Mouse (Mus musculus): ENCODE data around the gene Dab2ip.
A peak's percentile ranks its signal among the peaks of the same experiment; 100 is the strongest.

Dab2ip gene

DNA sequence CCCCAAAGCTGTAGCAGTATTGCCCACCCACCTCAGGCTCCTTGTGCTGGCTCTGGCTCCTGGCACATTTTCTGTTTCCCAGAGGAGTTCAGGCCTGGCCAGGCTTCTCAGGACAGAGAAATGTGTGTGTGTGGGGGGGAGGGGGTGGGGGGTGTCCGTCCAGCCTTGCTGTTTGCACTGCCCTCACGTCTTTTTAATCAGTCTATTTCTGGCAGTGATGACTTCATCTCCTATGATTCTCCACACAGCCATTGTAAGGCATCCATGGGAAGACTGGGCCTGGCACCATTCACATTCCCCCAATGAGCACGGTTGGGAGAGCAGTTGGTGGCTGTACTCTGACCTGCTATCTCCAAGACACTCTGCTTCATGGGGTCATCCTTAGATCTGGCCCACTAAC is 125.9 kb downstream of the Dab2ip start:
- TF ChIP-seq GATA4 (IDR thresholded peaks at IDR 0.05; ENCODE audit: insufficient replicate concordance, low read length) = no peak

DNA sequence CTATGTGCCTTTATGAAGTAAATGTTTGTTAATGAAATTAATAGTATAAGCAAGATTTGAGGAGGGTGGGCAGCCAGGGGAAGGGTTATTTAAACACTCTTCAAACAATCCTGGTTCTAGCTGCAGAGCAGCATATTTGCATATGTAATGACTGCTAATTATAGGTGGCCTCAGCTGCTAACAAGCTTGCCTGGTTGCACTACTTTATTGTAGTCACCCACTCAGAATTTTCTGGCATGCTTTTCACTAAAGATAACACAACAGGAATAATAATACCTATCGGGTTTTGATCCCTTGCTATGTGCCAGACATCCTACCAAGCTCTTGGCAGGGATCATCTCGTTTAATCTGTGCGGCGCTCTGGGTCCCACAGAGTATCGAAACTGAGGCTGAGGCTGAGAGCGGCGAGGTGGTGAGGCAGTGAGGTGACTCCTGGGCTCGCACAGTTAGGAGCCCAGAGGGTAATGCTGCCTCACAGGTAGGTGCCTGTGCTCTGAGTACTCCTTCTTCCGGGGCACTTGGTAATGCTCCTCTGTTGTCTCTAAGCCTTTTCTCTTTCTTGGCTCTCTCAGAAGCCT is 126.8 kb downstream of the Dab2ip start:
- TF ChIP-seq GATA4 (IDR thresholded peaks at IDR 0.05; ENCODE audit: insufficient replicate concordance, low read length) = no peak

DNA sequence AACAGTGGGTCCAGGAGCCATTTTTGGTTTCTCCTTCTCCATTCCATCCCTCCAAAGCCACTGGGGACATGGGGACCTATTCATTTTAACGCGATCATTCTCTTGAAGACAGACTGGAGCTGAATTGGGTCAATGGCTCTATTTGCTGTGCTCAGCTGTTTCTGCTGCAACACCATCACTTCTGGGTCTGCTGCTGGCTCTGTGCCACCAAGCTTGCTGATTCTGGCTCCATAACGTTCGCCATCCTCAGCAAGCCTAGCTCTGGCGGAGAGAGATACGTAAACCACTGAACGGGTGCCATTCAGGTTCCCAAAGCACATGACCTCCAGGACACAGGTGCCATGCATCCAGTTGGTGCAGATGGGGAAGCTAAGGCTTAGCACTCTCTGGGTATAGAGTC is 128.0 kb downstream of the Dab2ip start:
- no peak for TF ChIP-seq GATA4 (IDR thresholded peaks at IDR 0.05; ENCODE audit: insufficient replicate concordance, low read length)

DNA sequence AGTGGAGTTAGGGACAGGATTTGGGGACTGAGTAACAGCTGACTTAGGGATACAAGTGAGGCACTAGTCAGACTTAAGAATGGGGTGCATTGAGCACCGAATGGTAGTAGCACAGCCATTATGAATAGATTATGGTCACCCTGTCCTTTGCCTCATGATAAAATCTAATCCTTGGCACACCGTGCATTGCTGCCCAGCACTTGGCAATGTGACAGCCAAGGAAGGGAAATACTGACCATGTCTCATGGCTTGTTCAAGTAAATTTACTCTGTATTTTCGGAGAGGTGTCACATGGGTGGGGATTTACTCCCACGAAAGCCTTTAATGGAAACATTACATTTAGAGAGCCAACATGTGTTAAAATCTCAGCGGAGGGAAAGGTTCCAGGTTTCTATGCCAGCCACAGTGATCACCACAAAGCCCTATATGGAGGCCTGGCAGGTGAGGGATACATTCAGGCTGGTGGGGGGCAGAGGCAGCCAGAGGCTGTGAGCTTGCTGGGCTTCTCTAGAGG is 129.5 kb downstream of the Dab2ip start:
- no peak for TF ChIP-seq GATA4 (IDR thresholded peaks at IDR 0.05; ENCODE audit: insufficient replicate concordance, low read length)

DNA sequence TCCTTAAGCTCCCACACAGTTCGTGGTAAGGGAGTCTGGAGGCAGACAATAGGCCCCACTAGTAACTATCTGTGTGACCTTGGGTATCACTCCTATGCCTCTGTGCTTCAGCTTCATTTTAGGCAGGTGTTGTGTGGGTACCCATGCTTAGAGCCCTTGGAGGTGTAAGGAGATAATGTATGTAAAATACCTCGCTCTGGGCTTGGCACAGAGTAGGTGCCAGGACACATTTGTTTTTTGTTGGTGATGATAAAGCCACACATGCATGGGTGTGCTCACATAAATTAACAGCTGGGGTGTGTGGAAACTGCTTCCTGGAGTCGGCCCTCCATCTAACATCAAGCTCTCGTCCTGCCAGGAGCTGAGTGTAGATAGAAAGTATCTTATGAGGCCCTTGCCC is 130.1 kb downstream of the Dab2ip start:
- TF ChIP-seq GATA4 (IDR thresholded peaks at IDR 0.05; ENCODE audit: insufficient replicate concordance, low read length) = no peak

DNA sequence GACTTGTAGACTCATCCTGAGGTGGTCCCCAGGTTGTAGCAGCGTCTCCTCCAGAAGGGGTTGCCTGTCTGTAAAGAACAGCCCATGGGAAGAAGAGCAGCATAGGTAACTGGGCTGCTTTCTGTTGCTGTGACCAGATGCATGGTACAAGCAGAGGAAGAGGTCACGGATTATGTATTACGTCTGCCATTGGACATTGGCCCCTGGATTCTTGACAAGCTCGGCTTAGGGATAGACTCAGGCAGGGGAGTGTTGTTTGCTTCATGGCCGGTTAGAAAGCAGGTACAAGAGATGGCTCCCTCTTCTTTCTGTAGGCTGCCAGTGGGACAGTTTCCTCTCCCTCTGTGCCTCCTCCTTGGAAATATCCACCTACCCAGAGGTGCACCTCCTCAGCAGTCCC is 130.5 kb downstream of the Dab2ip start:
- no peak for TF ChIP-seq GATA4 (IDR thresholded peaks at IDR 0.05; ENCODE audit: insufficient replicate concordance, low read length)

DNA sequence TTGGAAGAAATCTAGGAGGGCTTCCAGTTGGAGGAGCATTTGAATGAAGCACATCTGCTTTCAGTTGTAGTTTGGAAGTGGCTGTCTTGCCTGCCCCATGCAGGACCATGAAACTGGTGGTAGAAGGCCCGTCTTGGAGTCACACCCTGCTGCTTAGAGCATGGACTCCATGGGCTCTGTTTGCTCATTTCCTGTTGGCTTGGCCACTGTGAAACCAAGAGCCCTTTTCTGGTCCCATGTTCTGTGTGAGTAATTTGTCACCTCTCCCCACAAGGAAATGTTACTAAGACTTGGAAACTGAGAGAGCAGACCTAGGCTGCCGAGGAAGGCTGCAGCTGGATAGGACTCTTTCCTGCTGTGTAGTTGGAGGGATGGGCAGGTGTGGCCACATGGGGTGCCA is 131.8 kb downstream of the Dab2ip start:
- no peak for TF ChIP-seq GATA4 (IDR thresholded peaks at IDR 0.05; ENCODE audit: insufficient replicate concordance, low read length)

DNA sequence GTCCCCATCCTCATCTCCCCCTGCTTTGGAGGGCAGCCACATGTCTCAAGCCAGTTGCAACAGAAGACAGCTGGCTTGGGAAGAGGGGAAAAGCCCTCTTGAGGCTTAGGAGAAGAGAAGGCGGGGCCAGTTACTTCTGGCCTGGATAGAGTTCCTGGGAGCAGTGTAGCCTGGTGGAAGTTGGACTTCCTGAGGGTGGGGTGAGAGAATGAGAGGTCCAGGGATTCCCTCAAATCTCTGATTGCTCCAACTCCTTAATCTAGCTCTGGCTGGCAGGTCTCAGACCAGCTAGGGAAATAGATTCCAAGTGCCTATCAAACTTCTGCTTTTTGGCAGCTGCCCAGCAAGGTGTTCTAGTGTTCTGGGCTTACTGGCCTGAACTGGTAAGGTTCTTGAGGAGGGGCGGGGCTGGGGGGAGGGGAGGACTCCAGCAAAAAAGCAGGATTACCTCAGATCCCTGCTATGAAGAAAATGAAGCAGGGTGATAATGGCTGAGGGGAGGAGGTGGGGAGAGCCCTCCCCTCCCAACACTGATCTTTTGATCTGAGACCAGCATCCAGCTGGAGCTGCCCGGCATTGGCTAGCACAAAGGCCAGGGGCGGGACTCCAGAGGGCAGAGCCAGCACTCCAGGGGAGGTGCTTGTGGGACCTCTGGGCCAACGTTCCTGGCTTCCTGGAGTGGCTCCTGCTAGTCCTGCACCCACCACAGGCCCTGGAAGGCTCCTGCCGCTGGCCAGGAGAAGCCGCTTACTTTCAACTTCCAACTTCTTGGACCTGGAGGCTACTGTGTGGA is 133.4 kb downstream of the Dab2ip start:
- no peak for TF ChIP-seq GATA4 (IDR thresholded peaks at IDR 0.05; ENCODE audit: insufficient replicate concordance, low read length)

DNA sequence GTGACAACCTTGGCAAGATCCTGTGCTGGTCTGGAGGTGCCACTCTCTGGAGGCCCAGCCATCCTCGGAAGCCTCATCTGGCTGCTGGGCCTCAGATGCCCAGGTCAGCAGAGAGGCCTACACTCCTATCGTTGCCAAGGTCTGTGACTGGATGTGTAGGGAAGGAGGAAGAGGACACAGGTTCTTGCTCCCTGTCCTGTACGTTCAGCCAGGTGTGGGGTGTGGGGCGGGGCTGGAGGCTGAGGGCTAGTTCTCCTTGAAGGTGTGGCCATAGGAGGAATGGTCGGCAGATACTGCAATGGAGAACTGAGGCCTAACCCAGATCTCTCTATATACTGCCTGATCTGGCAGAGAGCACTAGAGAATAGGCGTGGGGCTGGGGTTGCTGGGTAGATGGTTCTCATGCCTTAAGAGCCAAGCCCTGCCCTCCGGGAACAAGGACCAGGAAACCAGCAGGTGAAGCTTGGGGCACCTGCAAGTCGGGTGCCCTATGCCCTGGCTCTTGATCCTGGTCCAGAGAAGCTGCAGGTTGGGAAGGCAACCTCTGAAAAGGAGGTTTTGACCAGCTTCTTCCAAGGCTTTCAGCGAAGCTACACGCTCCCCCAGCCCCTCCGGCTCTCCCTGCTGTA is 134.3 kb downstream of the Dab2ip start:
- no peak for TF ChIP-seq GATA4 (IDR thresholded peaks at IDR 0.05; ENCODE audit: insufficient replicate concordance, low read length)

DNA sequence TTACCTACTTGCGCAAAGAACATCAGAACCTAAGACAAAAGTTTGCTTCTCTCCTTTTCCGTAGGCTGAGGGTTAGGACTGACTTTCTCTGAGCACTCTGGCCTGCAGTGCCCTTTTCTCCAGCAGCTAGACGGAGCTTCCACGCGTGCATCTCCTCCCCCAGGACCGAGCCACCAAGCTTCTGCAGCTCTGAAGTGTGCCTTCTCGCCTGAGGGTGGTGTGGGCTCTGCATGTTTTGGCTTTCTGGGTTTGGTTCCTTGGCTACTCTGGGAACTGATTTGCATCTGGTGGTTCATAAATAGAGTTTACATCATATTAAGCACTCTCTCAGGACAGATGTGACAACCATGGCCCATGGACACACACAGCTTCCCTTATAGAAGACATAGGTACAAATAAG is 135.0 kb downstream of the Dab2ip start:
- no peak for TF ChIP-seq GATA4 (IDR thresholded peaks at IDR 0.05; ENCODE audit: insufficient replicate concordance, low read length)

DNA sequence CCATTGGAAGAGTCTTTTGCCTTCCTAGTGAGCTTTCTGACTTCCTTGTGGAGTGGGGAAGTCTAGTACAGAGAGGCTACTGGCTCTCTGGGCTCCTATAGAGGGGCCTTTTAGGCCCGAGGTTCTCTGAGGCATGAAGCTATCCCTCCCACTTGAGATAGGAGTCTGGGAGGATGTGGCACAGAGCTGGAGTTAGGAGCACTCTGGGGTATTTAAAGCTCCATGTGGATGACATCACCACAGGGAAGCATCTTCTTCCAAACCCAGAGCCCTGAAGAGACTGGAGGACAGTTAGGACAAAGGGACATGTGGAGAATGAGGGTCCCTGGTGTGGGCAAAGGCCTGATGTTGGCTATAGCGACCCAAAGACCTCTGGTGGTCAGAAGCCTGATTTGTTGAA is 136.0 kb downstream of the Dab2ip start:
- no peak for TF ChIP-seq GATA4 (IDR thresholded peaks at IDR 0.05; ENCODE audit: insufficient replicate concordance, low read length)

DNA sequence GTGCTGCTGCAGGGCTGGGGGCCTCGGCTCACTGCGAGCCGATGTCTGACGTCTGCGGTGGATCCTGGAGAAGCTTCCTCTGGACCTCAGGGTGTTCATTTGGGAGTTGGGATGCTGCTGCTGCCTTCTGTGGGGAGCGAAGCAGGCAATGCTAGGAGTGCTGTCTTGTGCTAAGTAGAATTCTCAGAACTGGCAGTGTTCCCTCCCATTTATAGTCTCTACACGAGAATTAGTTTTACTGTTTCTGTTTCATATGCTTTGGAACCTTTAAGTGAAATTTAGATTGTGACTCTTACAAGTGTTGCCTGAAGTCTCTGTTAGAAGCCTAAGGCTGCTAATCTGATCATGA is 138.1 kb downstream of the Dab2ip start:
- TF ChIP-seq GATA4 (IDR thresholded peaks at IDR 0.05; ENCODE audit: insufficient replicate concordance, low read length) = 0 out of 2 replicates have a peak, but pooled peaks have one; percentile 16

DNA sequence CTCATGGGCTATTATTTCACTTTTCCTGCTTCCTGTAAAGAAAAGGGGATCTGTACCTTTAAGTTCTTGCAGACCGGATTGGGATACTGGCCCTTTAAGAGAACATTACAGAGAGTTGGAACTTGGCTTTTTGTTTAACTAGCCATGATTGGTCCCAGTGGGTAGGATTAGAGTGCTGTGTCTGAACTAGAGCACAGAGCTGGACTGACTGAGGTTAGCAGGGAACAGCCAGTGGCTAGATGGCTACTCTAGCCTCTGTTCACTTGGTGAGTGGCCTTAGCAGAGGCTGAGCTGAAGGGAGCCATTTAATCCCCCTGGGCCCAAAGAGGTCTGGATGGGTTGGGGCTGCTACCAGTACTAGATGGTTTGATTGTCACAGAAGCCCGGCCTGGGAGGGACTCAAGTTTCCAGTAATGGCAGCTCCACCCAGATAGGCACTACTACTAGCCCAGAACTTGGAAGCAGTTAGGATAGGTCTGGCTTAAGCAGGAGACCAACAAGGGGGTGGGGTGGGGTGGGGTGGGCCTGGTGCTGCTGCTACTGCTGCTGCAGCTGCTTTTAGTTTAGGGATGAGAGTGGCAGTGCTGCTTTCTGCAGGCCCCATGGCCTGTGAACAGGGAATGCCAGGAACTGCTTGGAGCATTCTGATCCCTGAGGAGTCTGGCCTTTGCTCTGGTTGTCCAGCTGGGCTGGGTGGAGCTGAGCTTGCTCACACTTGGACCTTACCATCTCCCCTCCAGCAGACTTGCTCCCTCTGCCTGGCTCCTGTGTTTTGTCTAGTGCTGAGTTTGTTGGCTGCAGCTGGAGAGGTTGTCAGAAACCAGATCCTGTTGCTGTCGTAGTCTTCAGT is 138.7 kb downstream of the Dab2ip start:
- TF ChIP-seq GATA4 (IDR thresholded peaks at IDR 0.05; ENCODE audit: insufficient replicate concordance, low read length) = no peak; the same call in 1 of the 2 replicates

DNA sequence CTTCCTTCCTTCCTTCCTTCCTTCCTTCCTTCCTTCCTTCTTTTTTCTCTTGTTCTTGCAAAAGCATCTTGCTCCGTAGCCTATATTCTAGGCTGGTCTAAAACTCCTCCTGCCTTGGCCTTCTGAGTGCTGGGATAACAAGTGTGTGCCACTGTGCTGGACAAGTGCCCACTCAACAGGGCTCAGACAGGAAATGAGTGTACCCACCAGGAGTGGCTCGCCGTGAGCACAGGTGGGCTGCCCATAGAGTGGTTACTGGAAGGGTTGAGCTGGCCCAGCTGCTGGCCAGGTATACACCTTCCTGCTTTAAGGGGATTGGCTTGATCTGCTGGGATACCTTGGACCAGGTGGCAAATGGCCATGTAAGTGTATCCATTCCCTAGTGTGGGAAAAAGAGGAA is 139.7 kb downstream of the Dab2ip start:
- TF ChIP-seq GATA4 (IDR thresholded peaks at IDR 0.05; ENCODE audit: insufficient replicate concordance, low read length) = no peak

DNA sequence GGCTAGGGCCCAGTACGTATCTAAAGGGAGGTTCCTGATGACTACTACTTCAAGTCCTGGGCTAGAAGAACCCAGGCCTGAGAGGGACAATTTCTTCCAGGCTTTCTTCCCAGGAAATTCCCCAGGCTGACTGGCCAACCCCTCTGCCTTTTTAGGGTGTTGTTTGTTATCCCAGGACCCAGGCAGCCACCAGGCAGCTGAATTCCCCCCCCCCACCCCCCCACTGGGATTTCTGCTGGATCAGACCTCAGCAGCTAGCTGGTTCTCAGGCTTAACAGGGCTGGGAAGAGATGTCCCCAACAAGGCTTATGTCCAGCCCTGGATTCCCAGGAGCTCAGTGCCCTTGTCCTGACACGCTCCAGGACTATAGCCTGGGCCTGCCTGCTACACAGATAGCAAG is 142.9 kb downstream of the Dab2ip start:
- TF ChIP-seq GATA4 (IDR thresholded peaks at IDR 0.05; ENCODE audit: insufficient replicate concordance, low read length) = no peak

Data from liver, adult (tissue).